In genomic region chr1:187299236-187299635, GRCm38 (mm10) we compare ENCODE assay signal across 17 mouse cellular contexts.
A peak's percentile ranks its signal among the peaks of the same experiment; 100 is the strongest.
DNase-seq lines count a peak whose midpoint lies in the region; ATAC-seq and TF ChIP-seq lines count a peak whose summit lies in the region.
"Had no signal": no experiment of that assay in that cellular context is flagged by ENCODE, and none has a peak within 500 bp of the region (broad histone marks: within the 10 kb centered on the region; RNA-seq: fewer than 3 reads in every experiment).

No protein-coding gene starts in this region.

- no peaks in the 10 kb centered on the region for H3K36me3 ChIP-seq in forebrain, embryonic 16.5 days (ENCODE audit: control insufficient read depth, insufficient read depth)
- H3K36me3 ChIP-seq in forebrain, embryonic 10.5 days (replicated peaks) = no peaks in the 10 kb centered on the region
- H3K36me3 ChIP-seq: embryonic facial prominence, embryonic 12.5 days; kidney, embryonic 15.5 days; limb, embryonic 15.5 days had no signal

- TF ChIP-seq CTCF in cerebellum, adult 2 months (IDR thresholded peaks at IDR 0.05; ENCODE audit: borderline replicate concordance, insufficient read depth, low read depth, low read length) = no peak

- peaks cover 7% of the 10 kb centered on the region; the same call in 1 of the 2 replicates for H3K4me1 ChIP-seq in forebrain, embryonic 16.5 days (replicated peaks; ENCODE audit: control insufficient read depth, insufficient read depth, low read length)
- H3K4me1 ChIP-seq in forebrain, embryonic 10.5 days = peaks cover 13% of the 10 kb centered on the region
- H3K4me1 ChIP-seq in cerebellum, adult 2 months (ENCODE audit: control insufficient read depth, insufficient read depth, low read length) = no peaks in the 10 kb centered on the region; the same call in 1 of the 2 replicates

- no peak overlapping the region for H3K9ac ChIP-seq in forebrain, embryonic 16.5 days (replicated peaks; ENCODE audit: low read depth, low read length)
- H3K9ac ChIP-seq: embryonic facial prominence, embryonic 12.5 days; kidney, embryonic 15.5 days; limb, embryonic 15.5 days; liver, postnatal 0 days had no signal

- peak; percentile 36; the same call in 1 of the 2 replicates for ATAC-seq in forebrain, embryonic 16.5 days
- ATAC-seq: liver, postnatal 0 days had no signal

- H3K4me3 ChIP-seq in forebrain, embryonic 16.5 days (replicated peaks; ENCODE audit: low read length) = no peak overlapping the region
- H3K4me3 ChIP-seq in forebrain, embryonic 10.5 days = no peak overlapping the region
- no peak overlapping the region for H3K4me3 ChIP-seq in cerebellum, adult 2 months (replicated peaks; ENCODE audit: insufficient read depth, low read depth, low read length)
- H3K4me3 ChIP-seq: embryonic facial prominence, embryonic 12.5 days; gastrocnemius, adult 2 months; heart, adult 2 months; kidney, embryonic 15.5 days; limb, embryonic 15.5 days had no signal

- WGBS in forebrain, embryonic 16.5 days = 44% methylated on average over 4 of the region's 4 CpGs
- 94% methylated on average over 4 of the region's 4 CpGs for WGBS in forebrain, embryonic 10.5 days
- WGBS in cerebellum, adult 2 months = 51% methylated on average over 4 of the region's 4 CpGs

- no peak overlapping the region for H3K27ac ChIP-seq in forebrain, embryonic 16.5 days (ENCODE audit: low read length)
- no peak overlapping the region for H3K27ac ChIP-seq in forebrain, embryonic 10.5 days
- H3K27ac ChIP-seq in cerebellum, adult 2 months (ENCODE audit: insufficient read depth, low read length) = no peak overlapping the region
- H3K27ac ChIP-seq: embryonic facial prominence, embryonic 12.5 days; gastrocnemius, adult 2 months; heart, adult 2 months; kidney, embryonic 15.5 days; limb, embryonic 15.5 days had no signal

- H3K27me3 ChIP-seq in forebrain, embryonic 16.5 days (replicated peaks; ENCODE audit: control insufficient read depth, insufficient read depth, low read length) = no peaks in the 10 kb centered on the region
- no peaks in the 10 kb centered on the region for H3K27me3 ChIP-seq in forebrain, embryonic 10.5 days (ENCODE audit: poor library complexity, severe bottlenecking)
- H3K27me3 ChIP-seq in cerebellum, adult 2 months (ENCODE audit: control insufficient read depth, insufficient read depth, low read length) = no peaks in the 10 kb centered on the region
- H3K27me3 ChIP-seq: embryonic facial prominence, embryonic 12.5 days; kidney, embryonic 15.5 days; limb, embryonic 15.5 days had no signal

- DNase-seq in forebrain, embryonic 10.5 days (ENCODE audit: extremely low spot score, low spot score) = no peak
- peak; percentile 25 for DNase-seq in left cerebral cortex, postnatal 4 days
- DNase-seq in left cerebral cortex, adult 11 months (ENCODE audit: low spot score) = no peak
- peak; percentile 12 for DNase-seq in brain, embryonic 18.5 days (ENCODE audit: low read depth, low spot score)
- peak; percentile 66 for DNase-seq in retina, embryonic 14.5 days (ENCODE audit: low spot score)
- DNase-seq in cerebellum, adult 2 months = no peak
- DNase-seq: B cell, adult 2 months; cerebellum, adult 8-10 months; gastrocnemius, adult 2 months; heart, adult 2 months; liver, postnatal 0 days; spleen, adult 18-20 months; thymus, postnatal 4 days had no signal

- intact Hi-C loops in left cerebral cortex, postnatal 4 days (cut with DNase I) = no loop called here

- no peak for TF ChIP-seq POLR2A in cerebellum, adult 2 months (IDR thresholded peaks at IDR 0.05; ENCODE audit: borderline replicate concordance, insufficient read depth, low read length)

- H3K9me3 ChIP-seq in forebrain, embryonic 16.5 days (ENCODE audit: control insufficient read depth, low read length) = no peaks in the 10 kb centered on the region
- H3K9me3 ChIP-seq in forebrain, embryonic 10.5 days = no peaks in the 10 kb centered on the region
- H3K9me3 ChIP-seq: embryonic facial prominence, embryonic 12.5 days; kidney, embryonic 15.5 days; limb, embryonic 15.5 days had no signal

- H3K4me2 ChIP-seq in forebrain, embryonic 16.5 days (ENCODE audit: low read length) = no peak overlapping the region
- H3K4me2 ChIP-seq: embryonic facial prominence, embryonic 12.5 days; kidney, embryonic 15.5 days; limb, embryonic 15.5 days had no signal

Comparison
In these comparisons a context has a peak if more than half of its experiments do, and no peak if none do; other contexts are left out.
1. DNase-seq: peak in left cerebral cortex, postnatal 4 days (single experiment), brain, embryonic 18.5 days (single experiment) and retina, embryonic 14.5 days (single experiment); none in forebrain, embryonic 10.5 days (single experiment), left cerebral cortex, adult 11 months (single experiment) and cerebellum, adult 2 months (0 of 2).